Mouse (Mus musculus): Measurements from ENCODE around the gene Deup1. TPM values are rescaled to one million over a fixed set of nuclear protein-coding genes. Genes with fewer than 3 reads are reported as not detected.

The Deup1 gene
- polyA plus RNA-seq, 1 experiment from 2014 or later = 0.20 TPM

DNA sequence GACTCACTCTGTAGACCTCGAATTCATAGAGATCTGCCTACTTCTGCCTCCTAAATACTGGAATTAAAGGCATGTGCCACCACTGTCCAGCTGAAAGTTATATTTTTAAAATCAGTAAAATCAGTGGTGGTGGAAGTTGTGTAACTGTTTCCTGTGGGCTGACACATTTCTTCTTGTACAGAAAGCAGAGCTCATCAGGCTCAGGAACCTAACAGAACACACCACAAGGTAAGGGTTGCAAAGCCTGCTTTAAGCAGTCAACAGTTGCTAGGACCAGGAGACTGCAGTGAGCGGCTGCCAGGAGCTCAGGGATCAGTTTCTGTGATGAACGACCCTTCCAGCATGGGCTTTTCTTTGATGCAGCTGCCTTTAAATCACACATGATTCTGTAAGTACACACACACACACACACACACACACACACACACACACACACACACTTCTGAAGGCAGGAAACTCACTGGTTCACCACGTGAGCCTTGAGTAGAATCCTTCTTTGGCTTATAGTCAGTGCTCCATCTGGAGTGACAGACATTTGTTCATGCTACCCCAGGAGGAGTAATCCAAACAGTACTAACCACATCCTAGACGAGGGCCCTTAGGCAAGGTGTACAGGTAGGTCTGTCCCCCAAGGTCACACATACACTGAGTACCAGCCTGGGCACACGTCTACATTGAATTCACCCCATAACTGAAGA is 40.4 kb downstream of the Deup1 start:
- Histone ChIP-seq H3K4me1 (ENCODE audit: control insufficient read depth in 2 of 2, insufficient read depth in 2 of 2, low read length in 2 of 2) (no peaks in the 10 kb centered on the region), H3K27me3 (ENCODE audit: control insufficient read depth, insufficient read depth, low read length) (no peaks in the 10 kb centered on the region), H3K36me3 (ENCODE audit: control insufficient read depth, insufficient read depth, low read length) (no peaks in the 10 kb centered on the region), H3K9me3 (ENCODE audit: control insufficient read depth, low read length) (no peaks in the 10 kb centered on the region), H3K9ac (ENCODE audit: low read length) (no peak overlapping the region), H3K27ac (replicated peaks in 1 of 2; ENCODE audit: control insufficient read depth in 1 of 2, insufficient read depth in 1 of 2, low read depth in 2 of 2, low read length in 2 of 2) (no peak overlapping the region), H3K4me2 (ENCODE audit: low read length) (no peak overlapping the region), H3K4me3 (ENCODE audit: control insufficient read depth in 1 of 2, insufficient read depth in 1 of 2, low read depth in 1 of 2, low read length in 2 of 2) (no peak overlapping the region)
- 70% methylated on average over 6 of the region's 6 CpGs for WGBS
- ATAC-seq (ENCODE audit: insufficient number of reproducible peaks, insufficient read depth, low FRiP score, low read depth) = no peak

- no peak overlapping the region for H3K4me2 ChIP-seq (ENCODE audit: low read length)
- WGBS = 86% methylated on average over 1 of the region's 1 CpGs
- H3K9ac ChIP-seq (ENCODE audit: low read length) = no peak overlapping the region
- H3K4me3 ChIP-seq (ENCODE audit: control insufficient read depth in 1 of 2, insufficient read depth in 1 of 2, low read depth in 1 of 2, low read length in 2 of 2) = no peak overlapping the region
- H3K4me1 ChIP-seq (ENCODE audit: control insufficient read depth in 2 of 2, insufficient read depth in 2 of 2, low read length in 2 of 2) = no peaks in the 10 kb centered on the region
- H3K36me3 ChIP-seq (ENCODE audit: control insufficient read depth, insufficient read depth, low read length) = no peaks in the 10 kb centered on the region
- H3K27me3 ChIP-seq (ENCODE audit: control insufficient read depth, insufficient read depth, low read length) = no peaks in the 10 kb centered on the region
- H3K9me3 ChIP-seq (ENCODE audit: control insufficient read depth, low read length) = no peaks in the 10 kb centered on the region
- no peak overlapping the region for H3K27ac ChIP-seq (replicated peaks in 1 of 2; ENCODE audit: control insufficient read depth in 1 of 2, insufficient read depth in 1 of 2, low read depth in 2 of 2, low read length in 2 of 2)
- no peak for ATAC-seq (ENCODE audit: insufficient number of reproducible peaks, insufficient read depth, low FRiP score, low read depth)
These were observed 41.8 kb downstream of the Deup1 start for GRCm38 (mm10) chr9:15585956-15586355.

DNA sequence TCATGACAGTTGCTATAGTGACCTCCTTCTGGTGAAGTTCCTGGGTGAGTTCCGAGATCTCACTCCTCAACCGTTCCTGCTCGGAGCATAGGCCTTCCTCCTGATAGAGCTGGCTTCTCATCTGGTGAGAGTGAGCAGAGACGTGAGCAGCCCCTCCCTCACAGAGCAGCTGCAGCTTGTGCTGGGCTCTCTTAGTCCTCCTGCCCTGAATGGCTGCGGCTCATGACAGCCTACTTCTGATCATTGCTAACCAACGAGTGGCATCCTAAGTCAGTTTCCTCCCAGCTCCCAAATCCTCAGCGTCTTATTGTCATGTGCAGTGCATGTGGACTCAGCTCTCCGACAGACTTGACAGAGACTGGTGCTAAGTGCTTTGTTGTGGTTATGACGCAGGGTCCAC is 43.5 kb downstream of the Deup1 start:
- Histone ChIP-seq H3K4me2 (ENCODE audit: low read length) (no peak overlapping the region), H3K36me3 (ENCODE audit: control insufficient read depth, insufficient read depth, low read length) (no peaks in the 10 kb centered on the region), H3K4me3 (ENCODE audit: control insufficient read depth in 1 of 2, insufficient read depth in 1 of 2, low read depth in 1 of 2, low read length in 2 of 2) (no peak overlapping the region), H3K27me3 (ENCODE audit: control insufficient read depth, insufficient read depth, low read length) (no peaks in the 10 kb centered on the region), H3K9ac (ENCODE audit: low read length) (no peak overlapping the region), H3K27ac (replicated peaks in 1 of 2; ENCODE audit: control insufficient read depth in 1 of 2, insufficient read depth in 1 of 2, low read depth in 2 of 2, low read length in 2 of 2) (no peak overlapping the region), H3K4me1 (ENCODE audit: control insufficient read depth in 2 of 2, insufficient read depth in 2 of 2, low read length in 2 of 2) (no peaks in the 10 kb centered on the region), H3K9me3 (ENCODE audit: control insufficient read depth, low read length) (no peaks in the 10 kb centered on the region)
- 62% methylated on average over 9 of the region's 9 CpGs for WGBS
- ATAC-seq (ENCODE audit: insufficient number of reproducible peaks, insufficient read depth, low FRiP score, low read depth) = no peak

DNA sequence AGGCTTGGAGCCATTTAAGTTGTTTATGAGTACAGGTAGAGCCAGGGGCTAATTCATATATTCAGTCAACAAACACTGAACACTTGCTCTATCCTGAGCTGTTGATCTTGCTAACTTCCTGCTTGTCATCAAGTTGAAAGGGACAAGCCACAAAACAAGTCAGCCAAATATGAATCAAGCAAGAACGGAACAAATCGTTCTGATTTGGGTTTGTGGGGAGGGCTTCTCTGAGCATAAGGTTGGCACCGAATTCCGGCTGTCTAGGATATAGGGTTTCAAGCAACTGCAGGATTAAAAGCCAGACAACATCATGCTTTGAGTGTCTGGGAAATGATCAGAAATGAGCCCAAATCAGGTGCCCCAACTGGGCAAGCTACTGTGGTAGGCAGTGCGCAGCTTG is 45.7 kb downstream of the Deup1 start:
- no peaks in the 10 kb centered on the region for H3K9me3 ChIP-seq (ENCODE audit: control insufficient read depth, low read length)
- no peak for ATAC-seq (ENCODE audit: insufficient number of reproducible peaks, insufficient read depth, low FRiP score, low read depth)
- H3K4me2 ChIP-seq (ENCODE audit: low read length) = no peak overlapping the region
- no peaks in the 10 kb centered on the region for H3K27me3 ChIP-seq (ENCODE audit: control insufficient read depth, insufficient read depth, low read length)
- H3K4me1 ChIP-seq (ENCODE audit: control insufficient read depth in 2 of 2, insufficient read depth in 2 of 2, low read length in 2 of 2) = no peaks in the 10 kb centered on the region
- no peak overlapping the region for H3K9ac ChIP-seq (ENCODE audit: low read length)
- WGBS = 92% methylated on average over 5 of the region's 5 CpGs
- no peaks in the 10 kb centered on the region for H3K36me3 ChIP-seq (ENCODE audit: control insufficient read depth, insufficient read depth, low read length)
- H3K4me3 ChIP-seq (ENCODE audit: control insufficient read depth in 1 of 2, insufficient read depth in 1 of 2, low read depth in 1 of 2, low read length in 2 of 2) = no peak overlapping the region
- no peak overlapping the region for H3K27ac ChIP-seq (replicated peaks in 1 of 2; ENCODE audit: control insufficient read depth in 1 of 2, insufficient read depth in 1 of 2, low read depth in 2 of 2, low read length in 2 of 2)

GRCm38 (mm10) chr9:15580176-15580575 is 47.6 kb downstream of the Deup1 start:
- 73% methylated on average over 6 of the region's 6 CpGs for WGBS
- no peaks in the 10 kb centered on the region for H3K27me3 ChIP-seq (ENCODE audit: control insufficient read depth, insufficient read depth, low read length)
- no peak for ATAC-seq (ENCODE audit: insufficient number of reproducible peaks, insufficient read depth, low FRiP score, low read depth)
- H3K4me2 ChIP-seq (ENCODE audit: low read length) = no peak overlapping the region
- H3K4me3 ChIP-seq (ENCODE audit: control insufficient read depth in 1 of 2, insufficient read depth in 1 of 2, low read depth in 1 of 2, low read length in 2 of 2) = no peak overlapping the region
- H3K4me1 ChIP-seq (ENCODE audit: control insufficient read depth in 2 of 2, insufficient read depth in 2 of 2, low read length in 2 of 2) = no peaks in the 10 kb centered on the region
- H3K9ac ChIP-seq (ENCODE audit: low read length) = no peak overlapping the region
- H3K9me3 ChIP-seq (ENCODE audit: control insufficient read depth, low read length) = no peaks in the 10 kb centered on the region
- H3K27ac ChIP-seq (replicated peaks in 1 of 2; ENCODE audit: control insufficient read depth in 1 of 2, insufficient read depth in 1 of 2, low read depth in 2 of 2, low read length in 2 of 2) = no peak overlapping the region
- no peaks in the 10 kb centered on the region for H3K36me3 ChIP-seq (ENCODE audit: control insufficient read depth, insufficient read depth, low read length)

GRCm38 (mm10) chr9:15578946-15579345 is 48.8 kb downstream of the Deup1 start:
- H3K4me1 ChIP-seq (ENCODE audit: control insufficient read depth in 2 of 2, insufficient read depth in 2 of 2, low read length in 2 of 2) = no peaks in the 10 kb centered on the region
- WGBS = 83% methylated on average over 9 of the region's 9 CpGs
- H3K27ac ChIP-seq (replicated peaks in 1 of 2; ENCODE audit: control insufficient read depth in 1 of 2, insufficient read depth in 1 of 2, low read depth in 2 of 2, low read length in 2 of 2) = no peak overlapping the region
- no peaks in the 10 kb centered on the region for H3K9me3 ChIP-seq (ENCODE audit: control insufficient read depth, low read length)
- H3K4me3 ChIP-seq (ENCODE audit: control insufficient read depth in 1 of 2, insufficient read depth in 1 of 2, low read depth in 1 of 2, low read length in 2 of 2) = no peak overlapping the region
- H3K27me3 ChIP-seq (ENCODE audit: control insufficient read depth, insufficient read depth, low read length) = no peaks in the 10 kb centered on the region
- no peak overlapping the region for H3K9ac ChIP-seq (ENCODE audit: low read length)
- no peak for ATAC-seq (ENCODE audit: insufficient number of reproducible peaks, insufficient read depth, low FRiP score, low read depth)
- no peak overlapping the region for H3K4me2 ChIP-seq (ENCODE audit: low read length)
- no peaks in the 10 kb centered on the region for H3K36me3 ChIP-seq (ENCODE audit: control insufficient read depth, insufficient read depth, low read length)

DNA sequence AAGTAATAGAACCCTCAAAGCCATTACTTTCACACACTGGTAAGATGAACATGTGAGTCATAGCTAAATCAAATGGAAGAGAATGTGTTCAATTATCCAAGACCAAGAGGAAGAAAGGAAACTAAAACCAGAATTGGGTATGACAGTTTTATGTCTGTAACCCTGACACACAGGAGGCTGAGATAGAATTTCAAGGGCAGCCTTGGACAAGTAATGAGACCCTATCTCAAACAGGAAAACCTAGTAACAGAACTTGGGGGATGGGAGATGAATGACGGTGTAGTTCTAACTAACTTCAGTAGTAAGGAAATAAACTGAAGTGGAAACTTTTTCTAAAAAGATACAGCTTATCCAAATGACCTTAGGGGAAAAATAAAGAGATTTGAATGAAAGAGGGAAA is 49.3 kb downstream of the Deup1 start:
- ATAC-seq (ENCODE audit: insufficient number of reproducible peaks, insufficient read depth, low FRiP score, low read depth) = no peak
- Histone ChIP-seq H3K4me1 (ENCODE audit: control insufficient read depth in 2 of 2, insufficient read depth in 2 of 2, low read length in 2 of 2) (no peaks in the 10 kb centered on the region), H3K27me3 (ENCODE audit: control insufficient read depth, insufficient read depth, low read length) (no peaks in the 10 kb centered on the region), H3K9ac (ENCODE audit: low read length) (no peak overlapping the region), H3K4me3 (ENCODE audit: control insufficient read depth in 1 of 2, insufficient read depth in 1 of 2, low read depth in 1 of 2, low read length in 2 of 2) (no peak overlapping the region), H3K27ac (replicated peaks in 1 of 2; ENCODE audit: control insufficient read depth in 1 of 2, insufficient read depth in 1 of 2, low read depth in 2 of 2, low read length in 2 of 2) (no peak overlapping the region), H3K36me3 (ENCODE audit: control insufficient read depth, insufficient read depth, low read length) (no peaks in the 10 kb centered on the region), H3K4me2 (ENCODE audit: low read length) (no peak overlapping the region), H3K9me3 (ENCODE audit: control insufficient read depth, low read length) (no peaks in the 10 kb centered on the region)
- 54% methylated on average over 1 of the region's 1 CpGs for WGBS

Data from heart, embryonic 14.5 days (tissue).